ENCODE assay signal across 14 mouse cellular contexts in genomic region chr1:59333386-59333759, GRCm38 (mm10).
DNase-seq lines count a peak whose midpoint lies in the region; ATAC-seq lines count a peak whose summit lies in the region.
"Had no signal": no experiment of that assay in that cellular context is flagged by ENCODE, and none has a peak within 500 bp of the region (broad histone marks: within the 10 kb centered on the region; RNA-seq: fewer than 3 reads in every experiment).

No protein-coding gene starts in this region.

- H3K36me3 ChIP-seq in hindbrain, embryonic 10.5 days, result no peaks in the 10 kb centered on the region
- no peaks in the 10 kb centered on the region for H3K36me3 ChIP-seq in hindbrain, embryonic 11.5 days (ENCODE audit: control insufficient read depth, insufficient read depth, low read length)
- no peaks in the 10 kb centered on the region for H3K36me3 ChIP-seq in embryonic facial prominence, embryonic 13.5 days
- H3K36me3 ChIP-seq in hindbrain, embryonic 12.5 days, result no peaks in the 10 kb centered on the region
- H3K36me3 ChIP-seq in midbrain, embryonic 16.5 days (ENCODE audit: control insufficient read depth, insufficient read depth, low read length), result no peaks in the 10 kb centered on the region
- H3K36me3 ChIP-seq: liver, embryonic 13.5 days had no signal

- H3K9ac ChIP-seq in hindbrain, embryonic 11.5 days (ENCODE audit: low read depth, low read length), result no peak overlapping the region
- no peak overlapping the region for H3K9ac ChIP-seq in embryonic facial prominence, embryonic 13.5 days
- H3K9ac ChIP-seq in hindbrain, embryonic 12.5 days, result 0 out of 2 replicates have a peak overlapping the region, but pooled peaks have one; percentile 8
- H3K9ac ChIP-seq in midbrain, embryonic 16.5 days (ENCODE audit: low read depth, low read length), result no peak overlapping the region
- H3K9ac ChIP-seq: liver, embryonic 13.5 days had no signal

- peaks cover 9% of the 10 kb centered on the region; the same call in 1 of the 2 replicates for H3K27me3 ChIP-seq in hindbrain, embryonic 10.5 days (ENCODE audit: insufficient read depth, poor library complexity, severe bottlenecking)
- H3K27me3 ChIP-seq in hindbrain, embryonic 11.5 days (ENCODE audit: control insufficient read depth, insufficient read depth, low read length), result no peaks in the 10 kb centered on the region
- no peaks in the 10 kb centered on the region for H3K27me3 ChIP-seq in embryonic facial prominence, embryonic 13.5 days
- no peaks in the 10 kb centered on the region for H3K27me3 ChIP-seq in hindbrain, embryonic 12.5 days
- no peaks in the 10 kb centered on the region for H3K27me3 ChIP-seq in midbrain, embryonic 16.5 days (ENCODE audit: control insufficient read depth, insufficient read depth, low read depth, low read length)
- H3K27me3 ChIP-seq: liver, embryonic 13.5 days had no signal

- DNase-seq in hindbrain, embryonic 10.5 days (ENCODE audit: low spot score), result no peak
- no peak for DNase-seq in hindbrain, embryonic 11.5 days (ENCODE audit: low spot score)
- no peak for DNase-seq in B cell, adult 2 months
- DNase-seq in spleen, postnatal 10 days (ENCODE audit: low spot score in 2 of 2), result no peak
- no peak for DNase-seq in gastrocnemius, postnatal 36 days
- DNase-seq: adrenal gland, postnatal 10 days; cerebellum, adult 11-12 months; heart, postnatal 14 days; kidney, adult 18-20 months; liver, embryonic 13.5 days; right cerebral cortex, postnatal 4 days had no signal

- intact Hi-C loops in gastrocnemius, postnatal 36 days (cut with DNase I), result no loop called here

- H3K4me1 ChIP-seq in hindbrain, embryonic 10.5 days (replicated peaks), result peaks cover 48% of the 10 kb centered on the region
- H3K4me1 ChIP-seq in hindbrain, embryonic 11.5 days (replicated peaks; ENCODE audit: control insufficient read depth, insufficient read depth, low read length), result peaks cover 9% of the 10 kb centered on the region
- H3K4me1 ChIP-seq in embryonic facial prominence, embryonic 13.5 days, result peaks cover 38% of the 10 kb centered on the region
- peaks cover 28% of the 10 kb centered on the region for H3K4me1 ChIP-seq in hindbrain, embryonic 12.5 days
- peaks cover 24% of the 10 kb centered on the region for H3K4me1 ChIP-seq in midbrain, embryonic 16.5 days (ENCODE audit: control insufficient read depth, insufficient read depth, low read length)
- H3K4me1 ChIP-seq: liver, embryonic 13.5 days had no signal

- H3K4me2 ChIP-seq in hindbrain, embryonic 11.5 days (replicated peaks; ENCODE audit: low read depth, low read length), result no peak overlapping the region
- H3K4me2 ChIP-seq in embryonic facial prominence, embryonic 13.5 days, result peak overlapping the region; percentile 44
- H3K4me2 ChIP-seq in hindbrain, embryonic 12.5 days (replicated peaks), result peak overlapping the region; percentile 21; the same call in 1 of the 2 replicates
- H3K4me2 ChIP-seq in midbrain, embryonic 16.5 days (ENCODE audit: low read length), result peak overlapping the region; percentile 19
- H3K4me2 ChIP-seq: liver, embryonic 13.5 days had no signal

- ATAC-seq in hindbrain, embryonic 11.5 days (ENCODE audit: low FRiP score), result no peak
- ATAC-seq in embryonic facial prominence, embryonic 13.5 days (ENCODE audit: insufficient number of reproducible peaks, insufficient read depth, low FRiP score, low TSS enrichment, low read depth), result no peak
- peak; percentile 41; the same call in 1 of the 2 replicates for ATAC-seq in hindbrain, embryonic 12.5 days (ENCODE audit: low FRiP score)
- ATAC-seq in midbrain, embryonic 16.5 days, result peak; percentile 67

- WGBS in hindbrain, embryonic 10.5 days, result 43% methylated on average over 5 of the region's 5 CpGs
- 57% methylated on average over 5 of the region's 5 CpGs for WGBS in hindbrain, embryonic 11.5 days
- 30% methylated on average over 5 of the region's 5 CpGs for whole genome bisulfite sequencing in embryonic facial prominence, embryonic 13.5 days
- 31% methylated on average over 5 of the region's 5 CpGs for WGBS in hindbrain, embryonic 12.5 days
- 26% methylated on average over 5 of the region's 5 CpGs for WGBS in midbrain, embryonic 16.5 days

- no peak overlapping the region for H3K4me3 ChIP-seq in hindbrain, embryonic 10.5 days
- H3K4me3 ChIP-seq in hindbrain, embryonic 11.5 days (ENCODE audit: low read depth, low read length), result no peak overlapping the region
- no peak overlapping the region for H3K4me3 ChIP-seq in embryonic facial prominence, embryonic 13.5 days
- no peak overlapping the region for H3K4me3 ChIP-seq in hindbrain, embryonic 12.5 days
- H3K4me3 ChIP-seq in midbrain, embryonic 16.5 days (ENCODE audit: low read depth, low read length), result no peak overlapping the region
- H3K4me3 ChIP-seq: liver, embryonic 13.5 days had no signal

- H3K9me3 ChIP-seq in hindbrain, embryonic 10.5 days, result no peaks in the 10 kb centered on the region
- no peaks in the 10 kb centered on the region for H3K9me3 ChIP-seq in hindbrain, embryonic 11.5 days (ENCODE audit: control insufficient read depth, low read length)
- H3K9me3 ChIP-seq in embryonic facial prominence, embryonic 13.5 days, result no peaks in the 10 kb centered on the region
- H3K9me3 ChIP-seq in hindbrain, embryonic 12.5 days (replicated peaks), result no peaks in the 10 kb centered on the region
- H3K9me3 ChIP-seq in midbrain, embryonic 16.5 days (replicated peaks; ENCODE audit: control insufficient read depth, low read length, poor library complexity, severe bottlenecking), result no peaks in the 10 kb centered on the region
- H3K9me3 ChIP-seq: liver, embryonic 13.5 days had no signal

- peak overlapping the region; percentile 46 for H3K27ac ChIP-seq in hindbrain, embryonic 10.5 days
- H3K27ac ChIP-seq in hindbrain, embryonic 11.5 days (ENCODE audit: low read depth, low read length), result no peak overlapping the region
- peak overlapping the region; percentile 22; the same call in 1 of the 2 replicates for H3K27ac ChIP-seq in embryonic facial prominence, embryonic 13.5 days
- peak overlapping the region; percentile 24; the same call in 1 of the 2 replicates for H3K27ac ChIP-seq in hindbrain, embryonic 12.5 days
- H3K27ac ChIP-seq in midbrain, embryonic 16.5 days (ENCODE audit: low read length), result peak overlapping the region; percentile 51
- H3K27ac ChIP-seq: liver, embryonic 13.5 days had no signal

Comparison
In these comparisons a context has a peak if more than half of its experiments do, and no peak if none do; other contexts are left out.
1. ATAC-seq: peak in hindbrain, embryonic 12.5 days (single experiment) and midbrain, embryonic 16.5 days (single experiment); none in hindbrain, embryonic 11.5 days (single experiment) and embryonic facial prominence, embryonic 13.5 days (single experiment).